Mouse (Mus musculus): ENCODE measurements around the gene Kif28.

The Kif28 gene

GRCm38 (mm10) chr1:179668836-179669537 is 76.1 kb downstream of the Kif28 start:
- ChIA-PET CTCF (interaction anchor here (0.6 to 2.9 kb wide), 6 partner anchors 23 to 66 kb away, joined by 3 to 18 read pairs (median 6); no protein-coding TSS in a partner anchor), POLR2A (interaction anchor here in 2 of 4 experiments (0.5 to 3.7 kb wide), 10 partner anchors 8 to 194 kb away, joined by 3 to 23 read pairs (median 3); partner anchors contain the start of gene Smyd3 (in 1 of the 2))

GRCm38 (mm10) chr1:179668013-179668805 is 76.9 kb downstream of the Kif28 start, which contains the start of gene Sccpdh:
Gene Sccpdh (plus strand): TSS chr1:179668210.
- ChIA-PET CTCF (interaction anchor here (0.6 to 2.9 kb wide), 12 partner anchors 15 to 955 kb away, joined by 3 to 18 read pairs (median 5); no protein-coding TSS in a partner anchor), POLR2A (interaction anchor here in 3 of 4 experiments (0.5 to 3.7 kb wide), 24 partner anchors 9 to 745 kb away, joined by 3 to 23 read pairs (median 4); partner anchors contain the start of gene Smyd3 (in 2 of the 3))

GRCm38 (mm10) chr1:179667450-179667849 is 77.6 kb downstream of the Kif28 start:
- POLR2A ChIA-PET: interaction anchor here in 3 of 4 experiments (0.6 to 3.7 kb wide), 21 partner anchors 10 to 149 kb away, joined by 3 to 23 read pairs (median 4); partner anchors contain the start of gene Smyd3 (in 1 of the 3)
- CTCF ChIA-PET: interaction anchor here (0.7 to 2.9 kb wide), 12 partner anchors 15 to 1552 kb away, joined by 3 to 18 read pairs (median 4); no protein-coding TSS in a partner anchor

GRCm38 (mm10) chr1:179666971-179667370 is 78.1 kb downstream of the Kif28 start:
- ChIA-PET POLR2A (interaction anchor here in 3 of 4 experiments (0.7 to 3.7 kb wide), 9 partner anchors 10 to 149 kb away, joined by 3 to 23 read pairs (median 4); partner anchors contain the start of gene Smyd3 (in 1 of the 3)), CTCF (interaction anchor here (0.7 to 2.9 kb wide), 11 partner anchors 21 to 1552 kb away, joined by 3 to 18 read pairs (median 6); no protein-coding TSS in a partner anchor)

- POLR2A ChIA-PET: interaction anchor here in 1 of 4 experiments (0.7 to 1.8 kb wide), 7 partner anchors 10 to 41 kb away, joined by 3 to 5 read pairs (median 4); no protein-coding TSS in a partner anchor
- CTCF ChIA-PET: interaction anchor here in 3 of 4 experiments (0.6 to 1.7 kb wide), 5 partner anchors 12 to 71 kb away, joined by 3 to 4 read pairs (median 3); no protein-coding TSS in a partner anchor
Measured at GRCm38 (mm10) chr1:179664309-179664930, 80.7 kb downstream of the Kif28 start.

- CTCF ChIA-PET: interaction anchor here in 2 of 4 experiments (0.7 to 1.7 kb wide), 3 partner anchors 30 to 71 kb away, joined by 3 to 4 read pairs (median 3); no protein-coding TSS in a partner anchor
- POLR2A ChIA-PET: interaction anchor here in 1 of 4 experiments (1.2 to 1.5 kb wide), 3 partner anchors 10 to 34 kb away, joined by 3 to 5 read pairs (median 5); no protein-coding TSS in a partner anchor
Measured at GRCm38 (mm10) chr1:179663065-179663464, 82.0 kb downstream of the Kif28 start.

GRCm38 (mm10) chr1:179651224-179651623 is 93.8 kb downstream of the Kif28 start:
- POLR2A ChIA-PET: interaction anchor here in 1 of 4 experiments (1.0 to 1.9 kb wide), 3 partner anchors 13 to 184 kb away, joined by 3 to 5 read pairs (median 3); no protein-coding TSS in a partner anchor

GRCm38 (mm10) chr1:179650284-179650683 is 94.8 kb downstream of the Kif28 start:
- ChIA-PET POLR2A (interaction anchor here in 1 of 4 experiments (1.2 to 1.6 kb wide), 3 partner anchors 14 to 78 kb away, joined by 3 to 7 read pairs (median 3); partner anchors contain the start of gene Sccpdh), CTCF (interaction anchor here in 1 of 4 experiments (1.1 kb wide), 1 partner anchor 85 kb away, joined by 3 read pairs; no protein-coding TSS in a partner anchor)

More at GRCm38 (mm10) chr1:179651224-179651623, 93.8 kb downstream of the Kif28 start:
- CTCF ChIA-PET: interaction anchor here in 1 of 4 experiments (0.9 to 1.1 kb wide), 2 partner anchors 83 to 84 kb away, joined by 3 read pairs; no protein-coding TSS in a partner anchor

- ChIA-PET POLR2A (interaction anchor here in 1 of 4 experiments (1.2 to 1.6 kb wide), 2 partner anchors 15 to 18 kb away, joined by 3 to 7 read pairs; partner anchors contain the start of gene Sccpdh), CTCF (interaction anchor here in 3 of 4 experiments (0.5 to 1.0 kb wide), 3 partner anchors 85 to 195 kb away, joined by 3 read pairs; no protein-coding TSS in a partner anchor)
Measured at GRCm38 (mm10) chr1:179649324-179649723, 95.7 kb downstream of the Kif28 start.

- ChIA-PET POLR2A (interaction anchor here in 1 of 4 experiments (0.6 to 1.6 kb wide), 2 partner anchors 19 to 96 kb away, joined by 3 to 7 read pairs; partner anchors contain the start of gene Sccpdh), CTCF (interaction anchor here in 3 of 4 experiments (0.5 to 1.0 kb wide), 4 partner anchors 86 to 195 kb away, joined by 3 to 5 read pairs (median 3); no protein-coding TSS in a partner anchor)
Measured at GRCm38 (mm10) chr1:179648678-179649077, 96.4 kb downstream of the Kif28 start.

GRCm38 (mm10) chr1:179645980-179646268 is 99.1 kb downstream of the Kif28 start:
- POLR2A ChIA-PET: interaction anchor here in 1 of 4 experiments (0.7 to 1.9 kb wide), 4 partner anchors 13 to 89 kb away, joined by 3 to 4 read pairs (median 4); no protein-coding TSS in a partner anchor

More at GRCm38 (mm10) chr1:179645980-179646268, 99.1 kb downstream of the Kif28 start:
- CTCF ChIA-PET: interaction anchor here (0.7 to 5.0 kb wide), 22 partner anchors 18 to 580 kb away, joined by 3 to 45 read pairs (median 4); partner anchors contain the start of genes Kif28 (in 1 of the 4) and Sccpdh (in 1 of the 4)

Data from embryonic stem cell, embryonic (primary cell).